Mouse (Mus musculus): ENCODE data around the gene Bcas1. TPM values are rescaled to one million over a fixed set of nuclear protein-coding genes. Genes with fewer than 3 reads are reported as not detected.

The Bcas1 gene
- polyA plus RNA-seq, 1 experiment from 2014 or later, result 0.72 TPM

DNA sequence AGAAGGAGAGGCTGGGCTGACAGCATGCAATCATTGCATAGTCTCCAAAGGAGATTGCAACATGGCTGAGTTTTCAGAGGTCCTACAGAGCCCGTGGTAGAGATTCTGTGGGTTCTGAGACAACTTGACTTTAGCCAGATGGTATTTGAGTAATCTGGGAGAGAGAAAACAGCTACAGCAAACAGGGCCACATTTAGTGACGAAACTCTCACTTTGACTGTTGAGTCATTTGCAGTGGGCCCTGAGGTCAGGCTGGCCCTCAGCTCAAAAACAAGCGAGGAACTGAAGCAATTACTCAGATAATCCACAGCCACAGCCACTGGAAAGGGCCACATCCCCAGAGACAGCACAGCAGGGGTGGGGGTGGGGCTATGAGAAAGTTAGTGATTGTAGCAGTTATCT lies 105.6 kb downstream of the Bcas1 start:
- no peak for ATAC-seq (ENCODE audit: insufficient number of reproducible peaks, low FRiP score, low TSS enrichment, low read depth)
- no peak overlapping the region for H3K4me2 ChIP-seq
- 27% methylated on average over 3 of the region's 3 CpGs for WGBS

DNA sequence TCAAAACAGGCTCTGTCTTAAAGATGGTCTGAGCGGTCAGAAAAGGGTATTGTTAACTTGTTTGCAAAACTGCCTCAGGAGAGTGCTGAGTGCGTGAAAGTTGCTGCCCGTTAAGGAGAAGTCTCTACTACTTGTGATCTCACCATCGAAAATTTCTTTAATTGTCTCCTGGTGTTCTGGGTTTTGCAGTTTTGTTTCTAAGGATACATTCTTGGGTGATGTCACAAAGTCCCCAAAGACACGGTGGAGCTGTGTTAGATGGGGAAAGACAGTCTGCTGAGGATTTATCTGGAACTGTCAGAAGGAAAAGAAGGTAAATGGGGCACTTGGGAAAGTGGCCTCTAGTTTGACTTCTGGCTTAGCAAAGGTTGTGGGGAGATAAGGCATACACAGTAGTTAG lies 106.1 kb downstream of the Bcas1 start:
- WGBS, result 48% methylated on average over 5 of the region's 5 CpGs
- no peaks in the 10 kb centered on the region for H3K36me3 ChIP-seq
- H3K4me2 ChIP-seq, result no peak overlapping the region
- no peaks in the 10 kb centered on the region for H3K27me3 ChIP-seq
- H3K27ac ChIP-seq, result no peak overlapping the region
- no peaks in the 10 kb centered on the region for H3K9me3 ChIP-seq
- H3K4me1 ChIP-seq, result peaks cover 16% of the 10 kb centered on the region
- no peak for ATAC-seq (ENCODE audit: insufficient number of reproducible peaks, low FRiP score, low TSS enrichment, low read depth)
- H3K4me3 ChIP-seq, result no peak overlapping the region
- H3K9ac ChIP-seq, result no peak overlapping the region

More for the DNA sequence above, 105.6 kb downstream of the Bcas1 start:
- Histone ChIP-seq H3K36me3 (no peaks in the 10 kb centered on the region), H3K9me3 (no peaks in the 10 kb centered on the region), H3K9ac (no peak overlapping the region), H3K4me3 (no peak overlapping the region), H3K4me1 (peaks cover 16% of the 10 kb centered on the region), H3K27ac (no peak overlapping the region), H3K27me3 (no peaks in the 10 kb centered on the region)

DNA sequence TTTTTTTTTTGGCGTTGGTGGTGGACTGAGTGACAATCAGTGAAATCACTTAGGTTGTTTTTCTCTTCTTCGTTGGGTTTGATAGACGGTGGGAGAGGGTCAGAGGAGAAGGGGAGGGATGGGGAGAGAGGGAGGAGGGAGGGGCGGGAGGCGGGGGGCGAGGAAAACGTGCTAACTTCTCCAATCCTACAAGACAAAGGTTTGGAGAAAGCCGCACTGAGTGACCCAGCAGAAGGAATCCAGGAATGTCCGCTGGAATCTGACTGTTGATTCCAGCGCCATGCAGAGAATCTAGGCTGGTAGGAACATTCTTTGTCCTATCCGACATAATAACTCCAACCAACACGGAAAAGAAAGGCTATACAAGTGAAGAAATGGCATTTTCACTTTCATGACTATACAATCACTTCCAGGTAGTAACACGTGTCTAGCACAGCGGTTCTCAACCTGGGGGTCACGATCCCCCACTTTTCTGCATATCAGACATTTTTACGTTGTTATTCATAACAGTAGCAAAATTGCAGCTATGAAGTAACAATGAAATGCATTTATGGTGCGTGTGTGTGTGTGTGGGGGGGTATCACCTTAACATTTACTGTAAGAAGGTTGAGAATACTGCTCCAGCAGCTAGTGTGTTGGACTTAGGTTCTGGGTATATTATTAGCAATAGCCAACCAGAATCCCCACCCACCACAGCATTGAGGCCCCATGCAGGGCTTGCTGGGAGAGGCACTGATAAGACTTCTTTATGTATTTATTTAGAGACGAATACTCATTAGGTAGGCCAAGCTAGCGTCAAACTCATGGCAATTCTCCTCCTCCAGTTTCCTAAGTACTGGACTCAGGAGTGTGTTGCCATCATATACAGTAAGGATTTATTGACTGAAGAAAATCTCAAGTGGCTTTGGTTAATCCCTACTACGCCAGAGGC lies 107.8 kb downstream of the Bcas1 start:
- H3K4me1 ChIP-seq, result peaks cover 16% of the 10 kb centered on the region
- H3K4me2 ChIP-seq, result peak overlapping the region; percentile 62
- ATAC-seq (ENCODE audit: insufficient number of reproducible peaks, low FRiP score, low TSS enrichment, low read depth), result peak; percentile 37; the same call in 1 of the 2 replicates
- peak overlapping the region; percentile 59 for H3K27ac ChIP-seq
- 22% methylated on average over 18 of the region's 20 CpGs for WGBS
- no peaks in the 10 kb centered on the region for H3K27me3 ChIP-seq
- H3K36me3 ChIP-seq, result no peaks in the 10 kb centered on the region
- no peaks in the 10 kb centered on the region for H3K9me3 ChIP-seq
- H3K9ac ChIP-seq, result peak overlapping the region; percentile 37; the same call in 1 of the 2 replicates
- H3K4me3 ChIP-seq, result peak overlapping the region; percentile 42

DNA sequence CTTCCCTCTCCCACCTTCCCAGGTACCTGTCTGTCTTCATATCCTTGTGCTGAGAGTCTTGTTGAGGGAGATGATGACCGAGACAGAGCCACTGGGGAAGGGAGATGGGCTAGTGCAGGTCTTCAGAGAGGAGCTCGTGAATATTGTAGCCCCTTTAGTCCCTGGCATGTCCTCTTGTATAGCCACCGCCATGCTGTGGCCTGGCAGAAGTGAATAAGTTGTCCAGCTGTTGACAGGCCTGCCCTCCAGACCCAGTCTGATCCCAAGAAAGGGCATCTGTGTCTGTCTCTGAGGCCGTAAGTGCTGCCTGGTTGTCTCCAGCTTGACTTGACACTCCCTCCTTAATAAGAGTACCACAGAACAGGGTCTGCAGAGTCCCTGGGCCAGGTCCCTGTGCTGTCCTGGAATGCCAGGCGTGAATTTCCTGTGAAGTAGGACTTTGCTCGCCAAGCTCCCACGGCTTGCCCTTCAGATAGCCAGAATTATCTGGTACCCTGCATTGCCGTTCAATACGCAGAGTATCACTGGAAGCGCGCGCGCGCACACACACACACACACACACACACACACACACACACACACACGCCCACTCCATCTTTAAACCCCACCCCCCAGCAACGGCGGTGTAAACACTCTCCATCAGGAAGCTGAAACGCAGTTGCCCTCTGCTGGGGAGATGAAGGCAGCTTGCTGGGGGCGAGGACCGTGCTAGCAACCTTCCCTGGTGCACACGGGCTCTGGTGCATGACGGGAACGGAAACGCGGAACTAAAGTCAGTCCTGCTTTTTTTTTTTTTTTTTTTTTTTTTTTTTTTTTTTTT lies 108.7 kb downstream of the Bcas1 start:
- H3K9ac ChIP-seq, result no peak overlapping the region
- peak overlapping the region; percentile 62 for H3K4me2 ChIP-seq
- H3K9me3 ChIP-seq, result no peaks in the 10 kb centered on the region
- peak overlapping the region; percentile 42 for H3K4me3 ChIP-seq
- peak overlapping the region; percentile 59 for H3K27ac ChIP-seq
- peak; percentile 93 for ATAC-seq (ENCODE audit: insufficient number of reproducible peaks, low FRiP score, low TSS enrichment, low read depth)
- 10% methylated on average over 25 of the region's 25 CpGs for WGBS
- no peaks in the 10 kb centered on the region for H3K27me3 ChIP-seq
- no peaks in the 10 kb centered on the region for H3K36me3 ChIP-seq
- peaks cover 13% of the 10 kb centered on the region for H3K4me1 ChIP-seq

DNA sequence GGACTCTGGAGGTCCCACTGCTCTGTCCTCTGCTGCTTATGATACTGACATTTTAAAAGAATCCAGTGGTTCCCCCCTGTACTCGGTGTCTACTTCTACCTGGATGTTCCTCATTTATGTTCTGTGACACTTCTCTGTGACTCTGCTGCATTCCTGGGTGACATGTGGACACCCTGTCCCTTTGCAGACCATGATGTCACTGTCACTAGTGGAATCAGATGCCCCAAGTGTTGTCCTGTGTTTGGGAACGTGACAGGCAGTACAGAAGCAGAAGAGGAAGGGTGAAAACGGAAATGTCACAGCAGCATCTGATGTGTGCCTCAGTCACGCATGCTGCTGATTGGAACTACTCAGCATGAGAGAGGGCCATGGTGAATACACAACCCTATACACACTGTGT lies 110.9 kb downstream of the Bcas1 start:
- Histone ChIP-seq H3K4me1 (peaks cover 12% of the 10 kb centered on the region; the same call in 1 of the 2 replicates), H3K9me3 (no peaks in the 10 kb centered on the region), H3K36me3 (no peaks in the 10 kb centered on the region), H3K27ac (no peak overlapping the region), H3K4me2 (no peak overlapping the region), H3K9ac (no peak overlapping the region), H3K27me3 (no peaks in the 10 kb centered on the region), H3K4me3 (no peak overlapping the region)
- 83% methylated on average over 4 of the region's 4 CpGs for WGBS
- ATAC-seq (ENCODE audit: insufficient number of reproducible peaks, low FRiP score, low TSS enrichment, low read depth), result no peak

DNA sequence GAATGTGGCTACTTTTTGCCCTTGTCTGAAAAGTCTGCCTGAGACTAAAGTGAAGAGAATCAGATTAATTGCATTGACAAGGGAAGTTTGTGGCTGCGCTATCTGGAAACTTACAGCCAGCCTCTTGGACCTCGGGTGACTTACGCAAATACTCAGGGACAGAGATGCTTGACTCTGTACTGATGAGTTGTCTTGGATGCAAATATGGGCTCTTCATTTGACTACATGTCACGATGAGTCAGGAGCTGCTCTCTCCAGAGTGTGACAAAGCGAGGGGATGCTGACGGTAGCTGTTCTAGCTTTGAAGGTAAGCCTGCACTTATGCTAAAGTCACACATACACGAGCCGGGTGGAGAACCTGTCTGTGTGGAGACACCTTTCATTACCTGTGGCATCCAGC lies 111.3 kb downstream of the Bcas1 start:
- no peak for ATAC-seq (ENCODE audit: insufficient number of reproducible peaks, low FRiP score, low TSS enrichment, low read depth)
- Histone ChIP-seq H3K4me1 (peaks cover 12% of the 10 kb centered on the region; the same call in 1 of the 2 replicates), H3K9ac (no peak overlapping the region), H3K36me3 (no peaks in the 10 kb centered on the region), H3K4me2 (no peak overlapping the region), H3K27ac (no peak overlapping the region), H3K9me3 (no peaks in the 10 kb centered on the region), H3K27me3 (no peaks in the 10 kb centered on the region), H3K4me3 (no peak overlapping the region)
- 83% methylated on average over 8 of the region's 8 CpGs for WGBS

DNA sequence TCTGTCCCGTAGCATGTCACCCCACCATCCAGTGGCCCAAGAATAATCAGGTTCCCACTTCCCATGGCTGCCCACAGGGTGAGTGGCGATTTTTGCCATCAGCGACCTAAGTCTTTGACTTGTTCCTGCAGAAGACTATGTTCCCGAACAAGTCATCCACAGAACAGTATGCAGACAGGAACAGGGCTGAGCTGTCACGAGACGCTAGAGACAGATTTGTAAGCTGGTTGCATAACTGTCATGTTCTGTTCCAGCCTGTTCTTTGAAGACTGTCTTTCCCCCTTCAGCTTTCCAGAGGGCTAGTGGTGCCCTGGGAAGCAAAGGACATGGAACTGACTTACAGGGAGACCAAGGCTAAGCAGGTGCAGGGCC lies 116.7 kb downstream of the Bcas1 start:
- Histone ChIP-seq H3K27ac (no peak overlapping the region), H3K4me1 (peaks cover 27% of the 10 kb centered on the region), H3K9ac (no peak overlapping the region), H3K9me3 (no peaks in the 10 kb centered on the region), H3K36me3 (no peaks in the 10 kb centered on the region), H3K4me2 (no peak overlapping the region), H3K4me3 (no peak overlapping the region), H3K27me3 (no peaks in the 10 kb centered on the region)
- no peak for ATAC-seq (ENCODE audit: insufficient number of reproducible peaks, low FRiP score, low TSS enrichment, low read depth)
- 84% methylated on average over 6 of the region's 6 CpGs for WGBS

DNA sequence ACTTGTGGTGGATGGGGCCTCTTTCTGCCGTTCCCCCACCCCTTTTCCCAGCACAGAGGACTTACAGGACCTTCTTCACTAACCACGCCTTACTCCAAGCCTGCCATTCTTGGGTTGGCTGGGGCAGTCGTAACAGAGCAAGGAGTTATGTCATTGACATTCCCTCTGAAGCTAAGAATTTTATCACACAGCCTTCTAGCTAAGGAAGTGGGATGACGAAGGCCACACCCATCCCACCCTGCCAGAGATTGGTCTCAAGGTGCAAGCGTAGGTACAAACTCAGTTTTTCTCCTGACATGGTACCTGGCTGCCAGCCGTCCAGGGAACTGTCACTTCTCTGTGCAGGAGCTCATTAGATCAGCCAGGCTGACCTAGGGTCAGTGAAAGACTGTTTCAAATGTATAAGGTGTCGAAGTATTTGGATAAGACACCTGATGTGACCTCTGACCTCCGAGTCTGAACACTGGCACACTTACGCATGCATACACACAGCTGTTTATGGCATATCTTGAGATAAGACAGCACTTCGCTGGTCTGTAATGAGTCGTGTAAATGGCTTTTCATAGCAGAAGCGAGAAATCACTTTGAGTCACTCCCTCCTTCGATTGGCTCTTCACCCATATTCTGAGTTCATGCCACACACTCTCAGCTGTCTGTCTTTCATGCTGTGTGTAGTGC lies 117.2 kb downstream of the Bcas1 start:
- Histone ChIP-seq H3K36me3 (no peaks in the 10 kb centered on the region), H3K9ac (no peak overlapping the region), H3K4me3 (no peak overlapping the region), H3K4me1 (peaks cover 27% of the 10 kb centered on the region), H3K27ac (no peak overlapping the region), H3K27me3 (no peaks in the 10 kb centered on the region), H3K9me3 (no peaks in the 10 kb centered on the region), H3K4me2 (no peak overlapping the region)
- ATAC-seq (ENCODE audit: insufficient number of reproducible peaks, low FRiP score, low TSS enrichment, low read depth), result no peak
- WGBS, result 74% methylated on average over 13 of the region's 13 CpGs

DNA sequence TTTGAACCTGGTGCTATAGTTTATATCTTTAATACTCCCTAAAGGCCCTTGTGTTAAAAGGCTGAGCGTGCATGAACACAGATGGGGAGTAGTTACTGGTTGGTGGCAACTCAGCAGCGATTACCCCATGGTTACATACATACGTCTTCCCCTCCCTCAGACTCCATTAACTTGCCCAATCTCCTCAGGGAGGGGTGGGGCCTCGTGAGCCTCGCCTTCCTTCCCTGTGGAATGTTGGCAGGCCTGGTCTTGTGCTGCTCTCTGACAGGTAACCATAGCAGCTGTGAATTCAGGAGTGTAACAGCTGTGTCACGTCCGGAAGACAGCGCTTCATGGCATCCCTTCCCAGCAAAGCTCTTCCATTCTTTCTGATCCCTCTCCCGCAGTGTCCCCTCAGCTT lies 118.7 kb downstream of the Bcas1 start:
- WGBS, result 33% methylated on average over 9 of the region's 9 CpGs
- H3K27ac ChIP-seq, result peak overlapping the region; percentile 57
- H3K36me3 ChIP-seq, result no peaks in the 10 kb centered on the region
- no peaks in the 10 kb centered on the region for H3K27me3 ChIP-seq
- no peak overlapping the region for H3K4me3 ChIP-seq
- peaks cover 31% of the 10 kb centered on the region for H3K4me1 ChIP-seq
- peak; percentile 57; the same call in 1 of the 2 replicates for ATAC-seq (ENCODE audit: insufficient number of reproducible peaks, low FRiP score, low TSS enrichment, low read depth)
- no peak overlapping the region for H3K4me2 ChIP-seq
- no peak overlapping the region for H3K9ac ChIP-seq
- H3K9me3 ChIP-seq, result no peaks in the 10 kb centered on the region

DNA sequence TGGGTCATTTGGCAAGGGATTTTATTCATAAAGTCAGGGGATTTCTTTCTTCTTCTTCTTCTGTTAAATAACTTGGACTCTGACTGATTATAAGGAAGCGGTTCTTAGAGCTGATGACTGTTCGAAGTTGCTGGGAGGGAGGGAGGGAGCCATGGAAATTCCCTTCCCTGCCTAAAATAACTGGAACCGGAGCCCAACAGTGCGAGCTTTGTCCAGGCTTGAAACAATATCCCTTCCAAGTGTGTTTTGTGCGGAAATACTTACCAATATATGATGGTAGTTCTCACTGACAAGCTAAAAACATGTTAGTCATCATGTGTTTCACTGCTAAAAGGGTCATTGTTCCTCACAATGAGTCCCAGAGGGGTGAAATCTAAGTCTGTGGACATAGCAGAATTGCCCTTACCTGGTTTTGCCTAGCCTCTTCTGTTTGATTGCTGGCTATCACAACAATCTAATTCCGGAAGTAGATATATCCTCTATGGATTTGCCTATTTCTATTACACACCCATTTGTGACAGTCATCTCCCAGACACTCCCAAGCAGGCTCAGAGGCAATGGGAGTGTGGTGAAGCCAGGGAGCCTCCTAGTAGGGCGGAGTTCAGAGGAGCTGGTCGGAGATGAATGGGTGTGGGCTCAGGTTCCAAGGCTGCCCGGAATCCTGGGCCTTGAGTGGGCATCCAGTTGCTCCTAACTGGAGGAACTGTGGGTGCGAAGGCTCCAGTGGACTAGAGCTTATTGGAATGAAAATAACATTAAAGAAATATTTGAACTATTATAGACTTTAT lies 119.4 kb downstream of the Bcas1 start:
- Histone ChIP-seq H3K9ac (no peak overlapping the region), H3K9me3 (no peaks in the 10 kb centered on the region), H3K36me3 (no peaks in the 10 kb centered on the region), H3K27me3 (no peaks in the 10 kb centered on the region), H3K4me2 (no peak overlapping the region), H3K27ac (peak overlapping the region; percentile 81), H3K4me1 (peaks cover 31% of the 10 kb centered on the region), H3K4me3 (no peak overlapping the region)
- WGBS, result 35% methylated on average over 10 of the region's 10 CpGs
- ATAC-seq (ENCODE audit: insufficient number of reproducible peaks, low FRiP score, low TSS enrichment, low read depth), result no peak

DNA sequence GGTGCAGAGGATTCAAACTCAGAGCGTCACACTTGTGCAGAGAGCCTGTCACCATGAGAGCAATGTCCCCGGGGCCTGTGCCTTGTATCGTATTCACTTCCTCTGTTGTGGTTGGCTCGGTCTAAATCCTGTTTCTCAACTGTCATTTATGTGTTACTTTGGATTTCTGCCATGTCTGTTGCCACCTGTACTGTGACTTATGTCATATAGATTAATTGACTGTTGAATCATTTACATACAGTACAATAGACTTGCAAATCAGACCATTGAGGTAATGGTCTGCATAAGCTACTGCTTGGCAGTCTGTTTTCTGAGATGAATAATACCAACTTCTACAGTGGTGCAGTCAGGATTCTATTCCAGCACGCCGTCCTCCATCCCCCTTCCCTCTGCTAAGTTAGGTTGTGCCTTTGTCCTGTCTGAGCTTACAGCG lies 120.0 kb downstream of the Bcas1 start:
- Histone ChIP-seq H3K4me2 (no peak overlapping the region), H3K36me3 (no peaks in the 10 kb centered on the region), H3K27ac (peak overlapping the region; percentile 81), H3K27me3 (no peaks in the 10 kb centered on the region), H3K9ac (no peak overlapping the region), H3K4me1 (peaks cover 31% of the 10 kb centered on the region), H3K4me3 (no peak overlapping the region), H3K9me3 (no peaks in the 10 kb centered on the region)
- no peak for ATAC-seq (ENCODE audit: insufficient number of reproducible peaks, low FRiP score, low TSS enrichment, low read depth)
- 48% methylated on average over 7 of the region's 7 CpGs for WGBS

Data from limb, embryonic 15.5 days (tissue).